Mouse (Mus musculus) heart, adult 2 months (tissue): ENCODE data around the gene Perm1. TPM values are rescaled to one million over a fixed set of nuclear protein-coding genes. Genes with fewer than 3 reads are reported as not detected.

ENCODE experiments used
- DNase-seq, 2 experiments: peaks; one replicate each; pipeline ENCODE4 v3.0.0; 2021
- H3K27ac ChIP-seq: fragments of 200-600 bp; 2 replicates; pipeline ENCODE4 v1.8.1; 2022
- H3K27me3 ChIP-seq: fragments of 200-500 bp; 2 replicates; pipeline ENCODE4 v1.6.1; 2012; ENCODE audit warnings: mild to moderate bottlenecking, low read length, inconsistent platforms, mixed read lengths; ENCODE audit not compliant: control insufficient read depth, insufficient read depth
- H3K36me3 ChIP-seq: fragments of 200-500 bp; 2 replicates; pipeline ENCODE4 v1.6.1; 2012; ENCODE audit warnings: low read length, inconsistent platforms; ENCODE audit not compliant: control insufficient read depth, insufficient read depth
- H3K4me1 ChIP-seq: fragments of 200-500 bp; 2 replicates; pipeline ENCODE4 v1.6.1; 2011; ENCODE audit warnings: low read length; ENCODE audit not compliant: control insufficient read depth, insufficient read depth
- H3K4me3 ChIP-seq: fragments of 200-600 bp; 2 replicates; pipeline ENCODE4 v1.8.1; 2022
- H3K79me2 ChIP-seq: fragments of 200-500 bp; replicated peaks from 2 replicates; pipeline ENCODE4 v1.6.1; 2012; ENCODE audit warnings: mild to moderate bottlenecking, inconsistent platforms, low read length, moderate library complexity, mixed read lengths; ENCODE audit not compliant: control insufficient read depth, insufficient read depth
- H3K9ac ChIP-seq: fragments of 200-500 bp; 2 replicates; pipeline ENCODE4 v1.6.1; 2012; ENCODE audit warnings: low read depth, mild to moderate bottlenecking, control low read depth, inconsistent platforms, low read length, mixed read lengths
- CTCF ChIP-seq: fragments of 200-600 bp; IDR thresholded peaks from 2 replicates; pipeline ENCODE4 v1.8.1; 2022; ENCODE audit warnings: antibody characterized with exemption, mild to moderate bottlenecking, moderate library complexity
- EP300 ChIP-seq: fragments of 200-500 bp; IDR thresholded peaks from 2 replicates; pipeline ENCODE4 v1.6.1; 2011; ENCODE audit warnings: low read depth, low read length, control low read depth; ENCODE audit not compliant: insufficient read depth
- POLR2A ChIP-seq: fragments of 200-500 bp; IDR thresholded peaks from 2 replicates; pipeline ENCODE4 v1.6.1; 2011; ENCODE audit warnings: mild to moderate bottlenecking, low read depth, low read length, control low read depth; ENCODE audit not compliant: insufficient read depth
- WGBS: fragments of 180-500 bp; shearing (Covaris S2); methylation state at CpG from one replicate; pipeline ENCODE4 v1.1.7; 2018; 5-methylcytosine and 5-hydroxymethylcytosine counted together
- intact Hi-C: fragments of 180-260 bp; cut with DNase I; formaldehyde crosslinking; loops from one replicate; pipeline ENCODE4 v1.15.1; 2025
- polyA plus RNA-seq: library from polyadenylated mRNA; depleted of rRNA; stranded (reverse); fragments of >200 nt; gene quantifications from 2 replicates; pipeline ENCODE4 v1.2.3, GENCODE M21; 2012
- total RNA-seq, 2 experiments: library from RNA; stranded (reverse); gene quantifications; 2 replicates each; pipeline ENCODE4 v1.2.3; 2021

Gene Perm1
- total and polyA plus RNA-seq, 3 experiments, result 163 to 332 (median 273) TPM

DNA sequence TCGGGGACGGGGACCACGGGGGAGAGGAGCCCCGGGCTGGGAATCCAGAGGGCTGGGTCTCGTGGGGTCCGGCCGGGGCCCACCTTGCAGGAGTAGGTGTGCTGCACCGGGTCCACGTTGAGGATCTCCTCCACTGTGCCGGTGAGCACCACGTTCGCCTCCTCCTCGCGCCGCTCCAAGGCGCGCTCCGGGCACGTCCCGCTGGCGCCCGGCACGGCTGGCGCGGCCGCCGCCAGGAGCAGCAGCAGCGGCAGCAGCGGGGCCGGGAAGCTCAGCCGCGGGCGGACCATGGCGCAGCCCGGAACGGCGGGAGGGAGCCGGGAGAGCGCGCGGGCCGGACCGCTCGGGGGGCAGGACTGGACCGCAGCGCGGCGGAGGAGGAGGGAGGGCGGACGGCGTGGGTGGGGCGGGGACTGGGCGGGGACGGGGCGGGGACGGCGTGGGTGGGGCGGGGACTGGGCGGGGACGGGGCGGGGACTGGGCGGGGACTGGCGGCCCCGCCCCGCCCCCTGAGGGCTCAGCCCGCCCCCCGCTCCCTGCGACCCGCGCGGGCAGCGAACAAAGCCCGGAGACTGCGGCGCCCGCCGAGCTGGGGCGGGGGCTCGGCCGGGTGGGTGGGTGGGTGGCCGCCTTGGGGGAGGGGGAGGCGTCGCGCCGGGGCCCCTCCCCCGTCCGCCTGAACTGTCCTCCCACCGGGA lies 18.4 kb upstream of the Perm1 start, which contains the start of gene Agrn:
Agrn (minus strand) TSS at position 358 of the 698 bp plus-strand sequence.
- H3K79me2 ChIP-seq, result no peaks in the 10 kb centered on the region
- peak; percentile 40; the same call in 1 of the 2 replicates for TF ChIP-seq POLR2A
- TF ChIP-seq CTCF, result no peak
- H3K9ac ChIP-seq, result peak within 1 kb of the TSS; percentile 87
- under 1% methylated on average over 60 of the region's 88 CpGs for WGBS
- intact Hi-C loops, result no loop called here
- no peaks in the 10 kb centered on the region for H3K36me3 ChIP-seq
- peaks cover 10% of the 10 kb centered on the region for H3K4me1 ChIP-seq
- H3K27ac ChIP-seq, result peak within 1 kb of the TSS; percentile 93
- H3K27me3 ChIP-seq, result no peaks in the 10 kb centered on the region
- peak within 1 kb of the TSS; percentile 93 for H3K4me3 ChIP-seq
- peak; percentile 85 to 87 for DNase-seq

DNA sequence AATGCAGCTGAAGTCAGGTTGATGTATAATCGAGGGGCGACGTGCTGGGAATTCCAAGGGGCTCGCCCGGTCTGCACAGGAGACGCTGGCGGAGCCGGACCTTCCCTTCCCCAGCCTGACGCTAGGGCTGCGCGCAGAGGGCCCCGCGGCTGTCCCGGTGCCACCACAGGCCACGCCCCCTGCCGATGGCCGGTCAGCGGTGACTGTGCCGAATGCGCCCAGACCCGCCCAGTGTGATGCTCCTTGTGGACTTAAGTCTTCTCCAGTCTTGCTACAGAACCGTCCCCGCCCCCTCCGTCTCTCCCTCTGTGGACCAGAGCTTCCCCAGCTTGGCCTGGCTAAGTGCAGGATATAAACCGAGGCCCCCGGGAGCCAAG lies 17.9 kb upstream of the Perm1 start:
- H3K36me3 ChIP-seq, result no peaks in the 10 kb centered on the region
- intact Hi-C loops, result no loop called here
- peak overlapping the region; percentile 93 for H3K27ac ChIP-seq
- H3K4me1 ChIP-seq, result peaks cover 15% of the 10 kb centered on the region
- TF ChIP-seq CTCF (peak; percentile 51), POLR2A (no peak), EP300 (no peak)
- WGBS, result under 1% methylated on average over 26 of the region's 26 CpGs
- peak; percentile 89 to 92 for DNase-seq
- peak overlapping the region; percentile 83 for H3K9ac ChIP-seq
- peak overlapping the region; percentile 78 for H3K4me3 ChIP-seq
- no peaks in the 10 kb centered on the region for H3K79me2 ChIP-seq
- no peaks in the 10 kb centered on the region for H3K27me3 ChIP-seq

DNA sequence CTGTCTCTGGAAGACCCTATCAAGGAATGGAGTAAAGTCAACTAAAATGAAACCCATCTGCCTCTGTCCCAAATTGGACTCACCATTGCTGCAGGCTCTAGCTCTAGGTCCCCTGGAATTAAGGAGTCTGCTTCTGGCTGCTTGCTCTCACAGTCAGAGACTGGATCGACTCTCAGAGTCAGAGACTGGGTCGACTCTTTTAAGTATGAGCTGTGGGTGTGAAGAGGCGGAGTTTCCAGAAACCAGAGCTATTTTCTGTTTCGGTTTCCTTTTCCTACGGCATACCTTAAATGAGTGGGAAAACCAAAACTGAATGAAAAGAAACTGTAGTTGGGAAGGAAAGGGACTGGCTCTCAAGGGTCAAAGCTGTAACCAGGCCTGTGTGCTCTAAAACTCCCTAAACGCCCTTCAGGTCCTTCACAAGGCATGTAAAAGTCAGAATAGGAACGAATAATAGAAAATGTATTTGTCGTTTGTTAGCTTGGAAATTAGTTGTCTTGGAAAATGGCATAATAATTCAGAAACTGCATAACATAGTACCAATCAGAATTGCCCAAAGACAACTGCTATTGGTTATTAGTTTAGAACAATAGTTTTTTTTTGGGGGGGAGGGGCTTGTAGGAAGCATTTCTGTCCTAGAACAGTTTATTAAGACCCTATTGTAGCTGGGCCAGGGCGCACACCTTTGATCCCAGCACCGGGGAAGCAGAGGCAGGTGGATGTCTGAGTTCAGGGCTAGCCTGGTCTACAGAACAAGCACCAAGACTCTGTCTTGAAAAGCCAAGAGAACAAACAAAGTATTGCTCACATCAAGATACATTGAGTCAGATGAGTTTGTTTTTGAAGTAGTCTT lies 14.8 kb upstream of the Perm1 start, which contains the start of gene Isg15:
Isg15 (minus strand) TSS at position 196 of the 853 bp plus-strand sequence.
- H3K9ac ChIP-seq, result peak within 1 kb of the TSS; percentile 52
- intact Hi-C loops, result no loop called here
- no peaks in the 10 kb centered on the region for H3K79me2 ChIP-seq
- H3K27ac ChIP-seq, result peak within 1 kb of the TSS; percentile 74
- 42% methylated on average over 10 of the region's 10 CpGs for WGBS
- no peaks in the 10 kb centered on the region for H3K27me3 ChIP-seq
- 0 out of 2 replicates have a peak, but pooled peaks have one; percentile 40 for TF ChIP-seq EP300
- TF ChIP-seq POLR2A, result peak; percentile 92
- TF ChIP-seq CTCF, result no peak
- H3K4me3 ChIP-seq, result peak within 1 kb of the TSS; percentile 39
- peaks cover 18% of the 10 kb centered on the region for H3K4me1 ChIP-seq
- no peaks in the 10 kb centered on the region for H3K36me3 ChIP-seq
- no peak for DNase-seq

DNA sequence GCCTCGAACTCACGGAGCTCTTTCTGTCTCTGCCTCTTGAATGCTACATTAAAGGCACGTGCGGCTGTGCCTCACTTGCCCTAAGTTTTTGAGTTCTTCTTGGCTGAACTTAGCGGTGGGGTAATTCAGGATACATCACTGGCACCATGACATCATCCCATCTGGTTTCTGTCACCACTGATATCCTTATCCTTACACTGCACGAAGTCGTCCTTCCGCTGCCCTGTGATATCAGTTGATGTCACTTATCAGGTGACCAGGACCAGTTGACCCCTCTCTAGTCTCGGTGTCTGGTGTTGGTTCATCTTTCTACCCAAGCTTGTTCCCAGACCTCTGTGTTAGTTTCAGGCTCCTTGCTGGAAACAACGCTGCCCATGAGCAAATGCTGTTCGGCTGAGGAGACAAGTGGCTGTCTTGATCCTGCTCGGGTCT lies 13.2 kb upstream of the Perm1 start:
- no peaks in the 10 kb centered on the region for H3K79me2 ChIP-seq
- peaks cover 2% of the 10 kb centered on the region; the same call in 1 of the 2 replicates for H3K36me3 ChIP-seq
- H3K4me3 ChIP-seq, result peak overlapping the region; percentile 80
- peak overlapping the region; percentile 54 for H3K9ac ChIP-seq
- peaks cover 18% of the 10 kb centered on the region for H3K4me1 ChIP-seq
- WGBS, result 14% methylated on average over 12 of the region's 12 CpGs
- H3K27ac ChIP-seq, result peak overlapping the region; percentile 91
- no peaks in the 10 kb centered on the region for H3K27me3 ChIP-seq
- DNase-seq, result peak in 1 of 2 experiments; percentile 37
- intact Hi-C loops, result loop anchor here (2.0 kb wide), 2 partner anchors 32 to 94 kb away; partner anchors contain the start of genes 9430015G10Rik and Plekhn1
- no peak for TF ChIP-seq EP300
- TF ChIP-seq CTCF, result no peak
- no peak for TF ChIP-seq POLR2A

DNA sequence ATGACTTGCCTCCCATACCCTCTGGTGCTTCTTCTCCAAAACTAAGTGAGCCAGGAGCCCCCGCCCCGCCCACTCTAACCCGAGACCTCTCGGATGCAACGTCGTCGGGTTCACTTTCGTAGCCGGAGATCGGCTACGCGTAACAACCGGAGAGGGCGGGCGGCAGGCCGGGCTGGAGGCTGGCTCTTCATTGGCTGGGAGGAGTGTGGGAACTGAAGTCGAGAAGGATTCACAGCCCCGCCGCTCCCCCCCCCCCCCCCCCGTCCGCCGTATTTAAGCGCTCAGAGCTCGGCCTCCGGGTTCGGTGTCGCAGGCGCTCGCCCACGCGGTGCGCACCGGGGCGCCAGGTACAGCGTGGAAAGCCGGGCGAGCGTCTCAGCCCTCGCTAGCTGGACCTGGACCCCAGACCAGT lies 12.7 kb upstream of the Perm1 start, which contains the start of gene AW011738:
AW011738 (plus strand) TSS at position 304 of the 412 bp plus-strand sequence.
- H3K4me3 ChIP-seq, result peak within 1 kb of the TSS; percentile 80
- H3K79me2 ChIP-seq, result no peaks in the 10 kb centered on the region
- TF ChIP-seq CTCF (no peak), POLR2A (peak; percentile 71; the same call in 1 of the 2 replicates), EP300 (no peak)
- H3K27me3 ChIP-seq, result no peaks in the 10 kb centered on the region
- peak within 1 kb of the TSS; percentile 81 for H3K9ac ChIP-seq
- DNase-seq, result peak; percentile 83 to 87
- intact Hi-C loops, result loop anchor here (2.0 kb wide), 2 partner anchors 32 to 94 kb away; partner anchors contain the start of genes 9430015G10Rik and Plekhn1
- peaks cover 2% of the 10 kb centered on the region; the same call in 1 of the 2 replicates for H3K36me3 ChIP-seq
- H3K4me1 ChIP-seq, result peaks cover 18% of the 10 kb centered on the region
- WGBS, result under 1% methylated on average over 36 of the region's 39 CpGs
- H3K27ac ChIP-seq, result peak within 1 kb of the TSS; percentile 91
